Mouse (Mus musculus) CH12.LX (cell line): Measurements from ENCODE around the gene Akap2.

ENCODE experiments used
- CHD2 ChIP-seq: IDR thresholded peaks from 2 replicates; pipeline ENCODE4 v1.6.1; 2011; ENCODE audit warnings: low read length, improper control_type of control experiment
- CTCF ChIP-seq, 2 experiments: IDR thresholded peaks in 1 of 2; conservative IDR thresholded peaks in 1 of 2; 2 replicates each; pipeline ENCODE4 v1.5.1; 2011 to 2012; ENCODE audit warnings: low read depth in 2 of 2, low read length in 2 of 2, improper control_type of control experiment in 1 of 2, inconsistent platforms in 1 of 2, mild to moderate bottlenecking in 1 of 2, moderate library complexity in 1 of 2
- EP300 ChIP-seq: IDR thresholded peaks from 2 replicates; pipeline ENCODE4 v1.6.1; 2011; ENCODE audit warnings: low read length, improper control_type of control experiment
- GABPA ChIP-seq: IDR thresholded peaks from 2 replicates; pipeline ENCODE4 v1.6.1; 2012; ENCODE audit warnings: low read depth, low read length, improper control_type of control experiment, inconsistent platforms; ENCODE audit not compliant: insufficient replicate concordance
- HCFC1 ChIP-seq: IDR thresholded peaks from 2 replicates; pipeline ENCODE4 v1.6.1; 2012; ENCODE audit warnings: low read depth, mild to moderate bottlenecking, inconsistent platforms, low read length, improper control_type of control experiment
- MEF2A ChIP-seq: IDR thresholded peaks from 2 replicates; pipeline ENCODE4 v1.6.1; 2014; ENCODE audit warnings: low read depth, mild to moderate bottlenecking, inconsistent platforms, low read length, improper control_type of control experiment, borderline replicate concordance
- MYC ChIP-seq: IDR thresholded peaks from 2 replicates; pipeline ENCODE4 v1.6.1; 2011; ENCODE audit warnings: low read depth, mild to moderate bottlenecking, improper control_type of control experiment, low read length
- POLR2A ChIP-seq: IDR thresholded peaks from 2 replicates; pipeline ENCODE4 v1.6.1; 2011; ENCODE audit warnings: low read depth, mild to moderate bottlenecking, improper control_type of control experiment, low read length
- SMC3 ChIP-seq: IDR thresholded peaks from 2 replicates; pipeline ENCODE4 v1.6.1; 2011; ENCODE audit warnings: low read depth, low read length, improper control_type of control experiment
- TBP ChIP-seq: conservative IDR thresholded peaks from 2 replicates; pipeline ENCODE4 v1.6.1; 2011; ENCODE audit warnings: low read depth, low read length, improper control_type of control experiment
- TCF12 ChIP-seq: IDR thresholded peaks from 2 replicates; pipeline ENCODE4 v1.6.1; 2014; ENCODE audit warnings: low read depth, mild to moderate bottlenecking, inconsistent platforms, low read length, improper control_type of control experiment
- USF2 ChIP-seq: conservative IDR thresholded peaks from 2 replicates; pipeline ENCODE4 v1.6.1; 2011; ENCODE audit warnings: low read depth, low read length, improper control_type of control experiment
- ZKSCAN1 ChIP-seq: IDR thresholded peaks from 2 replicates; pipeline ENCODE4 v1.6.1; 2012; ENCODE audit warnings: low read depth, inconsistent platforms, low read length, improper control_type of control experiment, borderline replicate concordance
- ZNF384 ChIP-seq: IDR thresholded peaks from 2 replicates; pipeline ENCODE4 v1.6.1; 2012; ENCODE audit warnings: low read depth, low read length, improper control_type of control experiment, inconsistent platforms

DNA sequence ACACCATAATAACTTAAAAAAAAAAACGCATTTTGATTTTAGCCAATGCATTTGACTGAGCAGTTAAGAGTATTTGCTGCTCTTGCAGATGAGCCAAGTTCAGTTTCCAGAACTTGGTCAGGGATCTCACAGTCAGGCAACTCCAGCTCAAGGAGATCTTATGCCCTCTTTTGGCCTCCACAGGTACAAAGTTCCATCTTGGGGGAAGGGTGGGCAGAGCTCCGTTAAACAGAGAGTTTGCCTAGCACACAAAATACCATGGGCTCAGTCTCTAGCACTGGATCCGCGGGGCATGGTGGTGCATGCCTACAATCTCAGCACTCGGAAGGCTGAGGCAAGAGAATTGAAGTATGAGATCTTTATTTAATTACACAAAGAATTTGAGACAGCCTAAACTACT lies 14.9 kb downstream of the Akap2 start:
- TF ChIP-seq GABPA = no peak
- peak in 1 of 2 experiments; percentile 6; a peak in 1 of 4 replicates for TF ChIP-seq CTCF (conservative IDR thresholded peaks at IDR 0.05 in 1 of 2, IDR thresholded peaks at IDR 0.05 in 1 of 2; ENCODE audit: low read depth in 2 of 2, low read length in 2 of 2)
- TF ChIP-seq ZNF384 = no peak
- TF ChIP-seq CHD2 = no peak
- TF ChIP-seq TBP = no peak
- TF ChIP-seq EP300 = no peak
- peak; percentile 16; the same call in 1 of the 2 replicates for TF ChIP-seq SMC3
- TF ChIP-seq ZKSCAN1 = no peak
- TF ChIP-seq POLR2A = no peak
- no peak for TF ChIP-seq MYC
- no peak for TF ChIP-seq USF2
- TF ChIP-seq TCF12 = no peak
- no peak for TF ChIP-seq HCFC1
- no peak for TF ChIP-seq MEF2A
